ENCODE assay signal across 16 mouse cellular contexts in genomic region chr6:52822625-52823024, GRCm38 (mm10).
"Had no signal": no experiment of that assay in that cellular context is flagged by ENCODE, and none has a peak within 500 bp of the region (broad histone marks: within the 10 kb centered on the region; RNA-seq: fewer than 3 reads in every experiment).

No protein-coding gene starts in this region.

- DNase-seq: kidney, adult 11 months; kidney, adult 9 months; kidney, postnatal 10 days; kidney, postnatal 36 days; layer of hippocampus, postnatal 36 days; lung, adult 18-20 months; lung, postnatal 14 days; lung, postnatal 4 days; thymus, postnatal 25 days had no signal

- ATAC-seq: intestine, embryonic 15.5 days had no signal

- H3K9ac ChIP-seq: intestine, embryonic 15.5 days; liver, embryonic 15.5 days; lung, embryonic 15.5 days had no signal

- H3K27ac ChIP-seq: intestine, embryonic 15.5 days; liver, embryonic 15.5 days; lung, embryonic 15.5 days; stomach, postnatal 0 days had no signal

- H3K9me3 ChIP-seq: intestine, embryonic 15.5 days; liver, embryonic 15.5 days; lung, embryonic 15.5 days had no signal

- H3K4me1 ChIP-seq: intestine, embryonic 15.5 days; liver, embryonic 15.5 days; lung, embryonic 15.5 days had no signal

- H3K4me2 ChIP-seq: intestine, embryonic 15.5 days; liver, embryonic 11.5 days; liver, embryonic 15.5 days; lung, embryonic 15.5 days; midbrain, embryonic 11.5 days had no signal

- H3K4me3 ChIP-seq: intestine, embryonic 15.5 days; left cerebral cortex, adult 2 months; liver, embryonic 15.5 days; lung, embryonic 15.5 days had no signal

- H3K36me3 ChIP-seq: intestine, embryonic 15.5 days; liver, embryonic 15.5 days; lung, embryonic 15.5 days had no signal

- H3K27me3 ChIP-seq: intestine, embryonic 15.5 days; liver, embryonic 15.5 days; lung, embryonic 15.5 days had no signal
